Mouse (Mus musculus) left cerebral cortex, adult 11 months (tissue): Measurements from ENCODE around the gene Lrrc8e.

Experiments
- DNase-seq: peaks from one replicate; pipeline ENCODE4 v3.0.0; 2022; ENCODE audit warnings: low spot score

The Lrrc8e gene

GRCm38 (mm10) chr8:4226739-4227347 is at the start of gene Lrrc8e:
TSS of gene Lrrc8e (plus strand) at chr8:4226827.
- DNase-seq = no peak

- no peak for DNase-seq
These were observed 43.2 kb upstream of the Lrrc8e start for GRCm38 (mm10) chr8:4183409-4183808.

GRCm38 (mm10) chr8:4186151-4186550 is 40.5 kb upstream of the Lrrc8e start:
- no peak for DNase-seq

GRCm38 (mm10) chr8:4188605-4189004 is 38.0 kb upstream of the Lrrc8e start:
- DNase-seq = no peak

GRCm38 (mm10) chr8:4189031-4189722 is 37.5 kb upstream of the Lrrc8e start:
- no peak for DNase-seq

- peak; percentile 49 for DNase-seq
These were observed 34.3 kb upstream of the Lrrc8e start for GRCm38 (mm10) chr8:4192305-4192704.

GRCm38 (mm10) chr8:4192807-4193587 is 33.6 kb upstream of the Lrrc8e start:
- peak; percentile 86 for DNase-seq

GRCm38 (mm10) chr8:4193588-4193894 is 33.1 kb upstream of the Lrrc8e start:
- no peak for DNase-seq

GRCm38 (mm10) chr8:4201321-4201720 is 25.3 kb upstream of the Lrrc8e start:
- no peak for DNase-seq

GRCm38 (mm10) chr8:4205246-4206123 is 21.1 kb upstream of the Lrrc8e start:
- DNase-seq = no peak

- DNase-seq = no peak
These were observed 20.2 kb upstream of the Lrrc8e start for GRCm38 (mm10) chr8:4206182-4207015.

GRCm38 (mm10) chr8:4207016-4207350 is 19.6 kb upstream of the Lrrc8e start:
- DNase-seq = no peak

GRCm38 (mm10) chr8:4211097-4211496 is 15.5 kb upstream of the Lrrc8e start:
- no peak for DNase-seq

GRCm38 (mm10) chr8:4212809-4213209 is 13.8 kb upstream of the Lrrc8e start:
- DNase-seq = no peak

- DNase-seq = no peak
These were observed 13.2 kb upstream of the Lrrc8e start for GRCm38 (mm10) chr8:4213210-4214005.

GRCm38 (mm10) chr8:4214006-4214980 is 12.3 kb upstream of the Lrrc8e start:
- no peak for DNase-seq

GRCm38 (mm10) chr8:4216296-4216695 is 10.3 kb upstream of the Lrrc8e start:
- no peak for DNase-seq

- DNase-seq = no peak
These were observed 9.6 kb upstream of the Lrrc8e start, which contains the start of gene Prr36 for GRCm38 (mm10) chr8:4216791-4217621. TSS of gene Prr36 (minus strand) at chr8:4217459.
